Mouse (Mus musculus): ENCODE results near the gene Mgat4e.

The Mgat4e gene

DNA sequence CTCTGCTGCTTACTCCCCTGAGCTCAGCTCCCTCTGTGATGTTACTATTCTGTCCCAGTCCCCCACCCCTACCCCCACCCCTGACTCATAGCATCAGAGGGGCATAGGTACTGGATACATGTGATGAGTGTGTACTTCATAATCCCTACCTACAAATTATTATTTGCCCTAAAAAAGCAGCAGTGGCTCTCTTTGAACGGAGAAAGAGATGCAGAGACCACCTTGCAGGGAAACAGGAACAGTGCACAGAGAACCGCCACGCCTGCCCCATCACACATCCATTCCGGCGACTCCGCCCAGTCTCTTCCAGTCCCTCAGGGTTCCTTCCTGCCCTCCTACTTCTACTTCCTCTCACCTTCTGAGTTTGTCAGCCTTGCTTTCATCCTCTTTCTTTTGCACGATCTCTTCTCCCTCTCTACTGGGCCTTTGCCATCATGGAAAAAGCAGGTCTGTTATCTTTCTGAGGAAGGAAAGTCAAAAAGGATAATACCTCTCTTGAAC, at the start of gene Mgat4e:
Gene Mgat4e, minus strand, starts transcription at position 51 of the 501 bp plus-strand sequence.
- no peak for DNase-seq

DNA sequence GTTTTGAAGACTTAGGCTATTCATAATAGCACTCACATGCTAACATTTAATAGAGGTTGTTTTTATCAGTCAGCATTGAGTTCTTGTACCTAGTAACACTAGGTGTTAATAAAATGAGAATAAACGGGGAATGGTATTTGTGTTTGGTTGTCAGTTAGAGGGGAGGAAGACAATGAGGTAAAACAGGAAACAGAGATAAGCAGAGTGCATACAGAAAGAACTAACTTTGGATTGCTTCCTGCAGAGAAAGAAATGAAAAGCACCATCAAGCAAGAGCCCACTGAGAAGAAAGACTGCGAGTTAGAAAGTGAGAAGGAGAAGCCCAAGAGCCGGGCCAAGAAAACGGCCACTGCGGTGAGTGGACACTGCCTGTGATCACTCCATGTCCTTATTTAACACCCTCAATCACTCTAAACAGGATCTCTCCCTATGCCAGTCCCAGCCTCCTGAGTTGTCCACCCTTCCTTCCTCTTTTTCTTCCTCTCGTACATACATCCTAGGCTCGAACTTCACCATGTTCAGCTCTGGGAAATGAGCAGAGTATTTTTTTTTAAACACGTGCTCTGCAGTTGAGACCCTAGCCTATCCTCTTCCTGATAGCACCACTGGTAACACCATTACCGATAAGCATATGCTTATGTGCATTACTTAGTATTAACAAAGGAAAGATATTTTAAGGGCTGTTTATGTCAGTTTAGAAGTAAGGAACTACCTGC, 48.0 kb upstream of the Mgat4e start:
- DNase-seq = no peak

DNA sequence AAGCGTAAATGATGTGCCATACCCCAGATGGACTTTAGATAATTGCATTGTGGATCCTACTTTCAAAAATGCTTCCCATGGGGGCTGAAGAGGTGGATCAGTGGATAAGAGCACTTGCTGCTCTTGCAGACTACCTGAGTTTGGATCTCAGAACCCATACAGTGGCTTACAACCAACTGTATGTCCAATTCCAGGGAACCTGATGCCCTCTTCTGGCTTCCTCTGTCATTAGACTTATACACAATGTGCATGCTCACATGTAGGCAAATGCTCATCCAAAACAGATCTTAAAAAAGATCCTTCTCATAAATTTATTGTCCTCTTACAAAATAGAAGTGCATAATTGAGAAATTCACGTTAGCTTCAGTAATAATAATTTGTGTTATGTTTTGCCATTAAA, 42.3 kb upstream of the Mgat4e start:
- no peak for DNase-seq

DNA sequence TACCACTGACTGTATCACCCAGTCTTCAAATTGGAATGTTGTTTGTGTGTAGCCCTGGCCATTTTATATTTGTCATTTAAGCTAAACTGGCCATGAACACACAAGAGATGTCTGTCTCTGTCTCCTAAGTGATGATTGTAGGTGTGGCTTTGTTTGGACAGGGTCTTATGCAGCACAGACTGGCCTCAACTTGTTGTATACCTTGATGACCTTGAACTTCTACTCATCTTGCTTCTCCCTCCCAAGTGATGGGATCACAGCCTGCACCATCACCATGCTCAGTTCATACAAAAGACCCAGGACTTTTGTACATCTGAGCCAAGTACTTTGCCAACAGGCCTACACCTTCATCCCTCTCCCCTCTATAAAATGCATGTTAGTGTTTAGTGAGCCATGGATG, 40.2 kb upstream of the Mgat4e start:
- DNase-seq = no peak

DNA sequence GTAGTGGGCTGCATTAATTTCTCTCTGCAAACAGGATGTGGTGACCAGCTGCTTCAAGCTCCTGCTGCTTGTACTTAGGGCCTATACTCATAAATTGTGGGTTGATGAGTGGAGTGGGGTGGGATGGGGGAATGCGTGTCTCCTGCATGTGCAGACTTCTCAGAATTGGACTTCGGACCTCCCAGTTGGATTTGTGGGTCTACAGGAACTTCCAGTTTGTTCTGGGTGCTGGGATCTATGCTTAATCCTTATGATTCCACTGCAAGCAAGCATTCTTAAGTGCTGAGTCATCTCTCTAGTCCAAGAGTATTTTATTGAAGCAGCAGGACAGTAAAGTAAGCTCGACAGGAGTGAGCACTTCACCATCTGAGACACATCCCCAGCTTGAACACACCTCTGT, 34.1 kb upstream of the Mgat4e start:
- no peak for DNase-seq

DNA sequence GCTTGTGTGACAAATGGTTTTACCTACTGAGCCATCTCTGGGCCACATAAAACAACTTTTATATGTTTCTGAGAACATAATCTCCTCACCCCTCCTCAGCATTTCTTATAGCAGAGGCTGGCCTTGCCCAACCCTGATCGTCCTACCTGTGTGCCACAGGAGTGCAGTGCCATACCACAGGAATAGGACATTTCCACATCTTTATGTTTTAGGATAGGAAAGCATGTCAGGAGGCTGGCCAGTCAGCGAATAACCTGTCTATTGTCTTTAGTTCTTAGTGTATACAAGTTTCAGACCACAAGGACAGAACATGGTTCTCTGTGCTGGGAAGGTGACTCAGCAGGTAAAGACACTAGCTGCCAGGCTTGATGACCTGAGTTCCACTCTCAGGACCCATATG, 31.3 kb upstream of the Mgat4e start:
- no peak for DNase-seq

DNA sequence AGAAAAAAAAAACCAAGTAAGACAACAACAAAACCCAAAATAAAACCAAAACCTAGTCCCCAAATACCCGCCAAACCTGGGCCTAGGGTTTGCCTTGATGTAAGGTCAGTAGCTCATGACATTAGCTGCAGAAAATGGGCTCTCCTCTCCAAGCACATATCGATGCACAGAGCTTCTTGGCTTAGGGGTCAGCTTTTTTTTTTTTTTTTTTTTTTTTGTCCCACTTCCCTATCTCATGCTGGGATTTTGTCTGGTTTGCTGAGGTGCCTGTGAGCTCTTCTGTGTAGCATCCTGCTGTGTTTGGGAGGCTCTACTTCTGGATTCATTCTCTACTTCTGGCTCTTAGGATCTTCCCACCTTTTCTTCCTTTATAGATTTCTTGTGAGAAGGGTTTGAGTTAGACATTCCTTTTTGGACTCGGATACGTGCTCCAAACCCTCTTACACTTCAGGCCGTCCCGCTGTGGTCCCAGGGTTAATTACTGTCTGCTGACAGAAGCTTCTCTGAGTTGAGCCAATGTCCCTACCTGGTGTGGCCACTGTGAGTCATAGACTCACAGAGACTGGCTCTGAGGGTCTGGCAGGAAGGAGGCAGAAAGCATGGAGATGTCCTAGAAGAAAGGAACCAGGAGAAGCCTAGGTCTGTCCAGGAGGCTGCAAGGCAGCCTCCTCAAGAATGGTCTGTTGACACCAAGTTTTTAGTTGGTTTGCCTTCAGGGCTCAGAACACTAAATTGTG, 28.1 kb upstream of the Mgat4e start:
- DNase-seq = no peak

DNA sequence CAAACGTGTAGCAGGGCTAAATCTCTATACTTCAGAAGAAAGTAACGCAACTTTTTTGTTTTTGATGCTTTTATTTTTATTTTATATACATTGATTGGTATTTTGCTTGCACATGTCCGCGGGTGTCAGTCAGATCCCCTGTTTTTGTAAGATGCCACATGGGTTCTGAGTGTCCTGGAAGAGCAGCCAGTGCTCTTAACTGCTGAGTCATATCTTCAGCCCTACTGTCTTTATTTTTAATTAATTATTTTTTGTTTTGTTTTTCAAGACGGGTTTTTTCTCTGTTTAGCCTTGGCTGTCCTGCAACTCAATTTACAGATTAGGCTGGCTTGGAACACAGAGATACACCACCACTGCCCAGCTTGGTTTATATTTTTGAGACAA, 24.4 kb upstream of the Mgat4e start:
- no peak for DNase-seq

DNA sequence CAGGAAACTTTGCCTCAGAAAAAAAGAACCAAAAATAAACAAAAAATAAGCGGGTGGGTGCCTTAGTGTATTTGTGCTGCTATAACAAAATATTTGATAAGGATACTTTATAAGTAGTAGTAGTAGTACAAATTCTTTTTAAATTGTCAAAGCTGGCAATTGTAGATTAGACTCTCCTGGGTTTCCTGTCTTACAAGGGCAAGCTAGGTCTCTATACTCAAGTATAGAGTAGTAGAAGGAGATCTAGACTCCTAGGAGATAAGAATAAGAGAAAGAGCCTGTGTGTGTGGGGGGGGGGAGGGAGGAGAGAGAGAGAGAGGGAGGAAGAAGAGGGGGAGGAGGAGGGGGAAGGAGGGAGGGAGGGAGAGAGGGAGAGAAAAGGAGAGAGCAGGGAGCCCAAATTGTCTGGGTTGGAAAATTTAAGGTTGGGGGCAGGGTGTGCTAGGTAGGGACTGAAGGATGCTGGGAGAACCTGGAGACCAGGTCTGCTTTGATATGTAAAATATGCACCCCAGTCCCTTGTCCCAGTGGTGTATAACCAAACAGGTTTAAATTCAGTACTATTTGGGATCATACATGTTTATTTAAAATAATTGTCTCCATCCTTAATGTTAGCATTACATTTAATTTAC, 23.9 kb upstream of the Mgat4e start:
- no peak for DNase-seq

DNA sequence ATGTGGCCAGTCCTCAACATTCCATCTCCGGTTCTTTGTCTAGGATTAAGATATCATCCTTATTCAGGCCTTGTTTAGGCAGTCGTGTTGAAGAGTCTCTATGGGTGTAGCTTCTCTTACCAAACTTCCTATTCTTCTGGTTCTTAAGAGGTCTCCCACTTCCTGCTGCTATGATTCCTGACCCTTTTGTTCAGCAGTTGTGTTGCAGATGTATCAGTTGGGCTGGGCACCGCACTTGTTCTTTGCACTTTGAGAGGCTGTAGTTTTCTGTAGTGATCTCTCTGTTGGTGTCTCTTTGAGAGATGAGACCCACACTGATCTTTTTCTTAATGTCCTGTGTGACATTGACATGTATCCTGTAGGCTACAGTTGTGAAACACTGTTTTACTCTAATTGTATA, 21.1 kb upstream of the Mgat4e start:
- DNase-seq = no peak

DNA sequence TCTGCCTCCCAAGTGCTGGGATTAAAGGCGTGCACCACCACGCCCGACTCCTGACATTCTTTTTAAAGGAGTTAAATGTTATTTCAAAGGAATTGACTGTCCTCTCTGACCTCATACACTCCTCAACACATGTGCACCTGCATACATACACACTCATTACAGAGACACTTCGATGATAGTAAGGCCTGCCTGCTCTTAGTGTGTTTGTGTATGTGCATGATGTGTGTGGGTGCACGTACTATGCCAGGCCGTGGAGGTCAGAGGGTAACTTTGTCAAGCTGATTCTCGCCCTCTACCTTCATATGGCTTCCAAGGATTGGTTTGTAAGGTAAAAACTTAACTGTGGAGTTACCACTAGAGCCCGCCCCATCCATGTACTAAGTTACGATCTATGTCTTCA, 20.7 kb upstream of the Mgat4e start:
- DNase-seq = no peak

DNA sequence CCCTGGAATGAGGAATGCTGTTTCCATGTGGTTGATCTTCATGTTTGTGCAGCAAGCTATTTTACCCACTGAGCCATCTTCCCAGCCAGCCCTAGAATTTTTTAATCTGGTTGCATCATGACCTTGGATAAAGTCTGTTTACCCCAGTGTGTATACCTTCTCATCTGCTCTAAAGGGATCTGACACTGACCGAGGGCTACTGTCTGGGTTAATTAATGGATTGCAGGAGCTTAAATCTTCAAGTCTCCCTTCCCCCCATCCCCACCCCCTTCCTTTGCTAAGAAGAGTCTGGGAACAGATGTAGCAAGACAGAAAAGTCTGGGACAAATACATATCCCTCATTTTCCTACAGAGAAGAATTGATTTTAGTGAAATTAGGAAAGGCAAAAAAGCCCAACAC, 18.0 kb upstream of the Mgat4e start:
- DNase-seq = no peak

DNA sequence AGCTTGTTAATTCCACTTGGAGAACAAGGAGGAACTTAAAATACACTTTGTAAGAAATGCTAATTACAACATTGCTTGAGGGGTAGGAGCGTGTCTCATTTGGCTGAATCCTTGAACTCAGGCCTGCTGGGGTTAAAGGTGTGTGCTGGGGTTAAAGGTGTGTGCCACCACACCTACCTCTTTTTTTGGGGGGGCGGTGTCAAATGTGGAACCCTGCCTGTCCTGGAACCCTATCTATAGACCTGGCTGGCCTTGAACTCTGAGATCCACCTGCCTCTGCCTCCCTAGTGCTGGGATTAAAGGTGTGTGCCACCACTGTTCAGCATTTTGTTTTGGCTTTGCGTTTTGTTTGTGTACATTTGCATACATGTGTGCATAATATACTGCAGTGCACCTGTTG, 14.2 kb upstream of the Mgat4e start:
- no peak for DNase-seq

DNA sequence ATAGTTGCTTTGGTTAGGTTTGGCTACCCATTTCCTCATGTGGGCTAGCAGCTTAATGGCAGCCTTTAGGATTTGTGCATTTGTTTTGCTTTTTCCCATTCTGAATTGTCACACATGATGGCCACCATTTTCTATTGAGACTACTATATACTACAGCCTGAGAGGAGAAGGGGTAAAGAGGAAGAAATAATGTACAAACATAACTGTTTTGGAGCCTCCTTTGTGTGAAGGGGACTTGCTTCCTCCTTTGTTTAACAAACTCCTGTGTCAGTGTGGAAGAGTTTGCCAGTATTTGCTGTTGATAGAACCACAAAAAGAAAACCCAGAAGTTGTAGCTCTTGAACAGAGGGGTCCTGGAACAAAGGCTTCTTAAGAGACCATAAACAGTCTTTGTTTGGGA, 13.0 kb upstream of the Mgat4e start:
- DNase-seq = no peak

DNA sequence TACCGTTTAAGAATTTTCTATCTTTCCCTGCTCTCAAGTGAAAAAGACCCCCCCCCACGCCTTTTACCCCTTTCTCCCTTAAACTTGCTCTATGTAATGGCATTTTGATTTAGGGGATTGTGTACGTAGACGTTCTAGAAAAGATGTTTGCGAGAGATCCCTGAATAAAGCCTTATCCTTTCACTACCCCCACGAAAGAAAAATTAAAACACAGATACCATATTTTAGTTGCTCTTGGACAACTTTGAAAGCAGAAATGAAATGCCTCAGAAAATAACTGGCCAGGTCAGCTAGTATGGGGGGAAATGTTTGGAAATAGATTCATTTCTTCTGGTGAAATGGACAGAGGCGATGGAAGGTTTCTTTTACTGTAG, 12.3 kb upstream of the Mgat4e start:
- DNase-seq = no peak

DNA sequence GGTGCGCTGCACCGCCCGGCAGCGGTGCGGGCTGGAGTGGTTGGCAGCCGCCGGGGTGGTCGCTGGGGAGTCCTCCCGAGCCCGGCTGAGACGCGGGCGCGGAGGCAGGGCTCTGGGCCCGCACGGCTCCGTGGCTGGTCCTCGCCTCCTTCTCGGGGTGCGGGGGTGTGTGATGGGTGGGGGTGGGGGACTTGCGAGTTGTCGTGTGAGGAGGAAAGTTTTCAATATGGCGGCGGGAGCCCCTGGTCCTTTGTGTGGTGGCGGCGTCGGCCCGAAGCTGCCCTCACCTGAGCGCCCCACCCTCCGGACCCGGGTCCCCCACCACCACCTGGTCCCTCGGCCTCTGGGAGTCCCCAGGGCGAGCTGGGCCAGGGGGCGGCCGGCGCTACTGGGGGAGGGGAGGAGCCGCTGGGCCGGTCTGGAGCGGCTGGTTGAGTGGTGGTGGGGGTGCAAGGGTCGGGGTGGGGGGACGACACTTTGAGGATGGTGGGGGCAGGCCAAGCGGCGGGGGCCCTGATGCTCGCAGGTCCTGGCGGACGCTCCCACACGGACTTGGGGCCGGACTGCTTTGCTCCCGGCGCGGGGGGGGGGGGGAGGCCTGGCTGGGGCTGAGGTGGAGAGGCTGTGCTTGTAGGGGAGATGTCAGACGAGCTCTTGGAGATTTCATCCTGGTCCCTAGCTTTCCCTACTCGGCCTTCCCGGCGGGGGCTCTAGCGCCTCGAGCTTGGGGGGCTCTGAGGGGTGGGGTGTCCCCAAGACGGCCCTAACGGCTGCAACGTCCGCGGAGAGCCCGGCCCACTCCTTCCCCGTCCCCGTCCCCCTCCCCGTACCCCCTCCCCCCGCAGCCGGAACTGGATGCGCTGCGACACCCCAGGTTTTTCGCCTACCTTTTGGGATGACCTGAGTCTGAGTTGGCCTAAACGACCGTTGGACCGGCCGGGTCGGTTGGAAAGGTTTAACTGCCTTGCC, 11.6 kb upstream of the Mgat4e start:
- peak; percentile 13 to 67 for DNase-seq

DNA sequence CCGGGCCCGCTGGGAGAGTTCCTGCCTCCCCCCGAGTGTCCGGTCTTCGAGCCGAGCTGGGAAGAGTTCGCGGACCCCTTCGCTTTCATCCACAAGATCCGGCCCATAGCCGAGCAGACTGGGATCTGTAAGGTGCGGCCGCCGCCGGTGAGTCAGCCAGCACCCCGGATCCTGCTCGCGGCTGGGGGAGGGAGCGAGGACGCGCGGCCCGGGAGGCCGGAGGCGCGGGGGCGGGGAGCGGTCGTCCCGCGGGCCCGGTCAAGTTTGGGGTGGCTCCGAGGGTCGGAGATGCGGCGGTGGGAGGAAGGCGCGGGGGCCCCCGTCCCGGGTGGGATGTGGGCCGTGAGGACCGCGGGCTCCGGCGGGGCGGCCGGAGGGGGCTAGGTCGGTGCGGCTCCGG, 10.9 kb upstream of the Mgat4e start:
- DNase-seq = peak; percentile 41 to 67

DNA sequence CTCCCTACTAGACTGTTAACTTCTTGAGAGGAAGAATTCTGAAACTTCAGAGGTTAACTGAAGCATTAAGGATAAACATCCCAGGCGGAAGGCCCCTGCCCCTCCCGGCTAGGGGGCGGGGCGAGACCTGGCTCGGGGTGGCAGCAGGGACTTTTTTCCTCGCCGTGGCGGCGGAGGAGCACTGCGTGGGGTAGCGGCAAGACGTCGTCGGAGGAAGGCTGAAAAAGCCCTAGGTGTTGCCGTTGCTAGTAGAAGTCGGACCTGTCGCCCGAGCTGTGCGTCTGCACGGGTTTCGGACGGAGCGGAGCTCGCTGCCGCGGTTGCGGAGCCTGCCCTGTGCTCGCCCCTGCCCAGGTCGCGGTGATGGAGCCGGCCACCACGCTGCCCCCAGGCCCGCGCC, 10.5 kb upstream of the Mgat4e start, which contains the start of gene Kdm5b:
Gene Kdm5b, plus strand, starts transcription at position 196 of the 400 bp plus-strand sequence.
- peak; percentile 92 to 95 for DNase-seq

DNA sequence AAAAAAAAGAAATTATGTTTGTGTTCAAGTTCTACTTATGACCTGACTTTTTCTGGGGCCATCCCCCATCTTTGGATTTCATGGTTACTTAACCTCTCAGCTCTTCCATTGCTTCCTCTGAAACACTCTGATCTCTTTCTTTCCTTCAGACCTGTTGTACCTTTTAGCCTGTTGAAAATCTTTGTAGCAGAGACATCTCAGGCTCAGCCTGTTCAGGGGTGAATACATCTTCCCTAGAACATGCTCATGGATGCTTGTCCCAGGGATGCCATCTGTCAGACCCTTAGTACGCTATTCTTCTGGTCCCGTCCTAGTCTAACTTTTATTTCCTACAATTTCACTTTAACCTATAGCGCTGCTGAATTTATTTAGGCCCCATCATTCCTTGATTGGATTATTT, 9.7 kb upstream of the Mgat4e start:
- no peak for DNase-seq

DNA sequence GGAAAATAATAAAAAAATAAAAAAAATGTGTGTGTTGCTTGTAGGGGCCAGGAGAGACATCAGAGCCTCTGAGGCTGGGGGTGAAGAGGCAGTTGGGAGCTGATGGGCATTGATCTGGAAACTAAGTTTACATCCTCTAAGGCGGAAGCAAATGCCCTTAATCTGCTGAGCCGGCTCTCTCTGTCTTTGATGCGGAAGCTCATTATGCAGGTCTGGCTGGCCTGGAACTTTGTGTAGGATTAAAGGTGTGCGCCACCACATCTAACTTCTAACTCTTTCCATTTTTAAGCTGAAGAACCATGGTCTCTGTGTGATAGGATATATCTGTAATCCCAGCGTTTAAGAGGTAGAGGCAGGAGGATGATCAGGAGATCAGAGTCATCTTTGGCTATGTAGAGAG, 9.0 kb upstream of the Mgat4e start:
- no peak for DNase-seq

DNA sequence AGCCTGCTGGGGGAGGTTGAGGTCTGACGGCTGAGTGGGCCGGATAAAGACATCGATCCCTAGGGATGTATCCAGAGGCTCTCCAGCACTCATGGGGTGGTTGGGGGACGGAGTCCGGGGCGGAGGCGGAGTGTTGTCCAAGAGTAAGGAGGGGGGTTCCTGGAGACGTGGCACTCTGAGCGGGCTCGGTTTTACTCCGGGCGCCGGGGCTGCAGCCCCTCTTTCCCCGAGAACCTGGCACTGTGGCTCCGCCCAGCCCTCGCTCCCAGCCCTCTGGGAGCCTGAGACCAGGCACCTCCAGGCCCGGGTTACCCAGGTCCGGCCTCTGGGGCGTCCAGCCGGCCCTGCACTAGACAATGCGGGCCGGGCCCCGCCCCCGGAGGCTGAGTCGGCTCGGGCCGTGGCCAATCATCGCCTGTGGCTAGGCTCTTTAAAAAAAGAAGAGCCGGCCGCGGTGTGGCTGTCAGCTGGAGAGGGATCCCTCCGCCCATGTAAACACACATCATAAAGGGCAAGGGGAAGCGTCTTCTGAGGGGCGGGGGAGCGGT, 7.3 kb upstream of the Mgat4e start:
- DNase-seq = peak; percentile 97 to 99

All from kidney, postnatal 25 days (tissue).